Mouse (Mus musculus) skeletal muscle tissue, adult 2 months (tissue): Measurements from ENCODE around the gene Parp9.
"Not testable (repeated sequence)": the region's sequence is repeated elsewhere in the genome, so short reads cannot be mapped to it uniquely, and the experiment has no call there.

Source experiments
- DNase-seq: peaks from one replicate; pipeline ENCODE4 v3.0.0-alpha.2; 2012; ENCODE audit warnings: low read depth, low spot score

Parp9 gene

DNA sequence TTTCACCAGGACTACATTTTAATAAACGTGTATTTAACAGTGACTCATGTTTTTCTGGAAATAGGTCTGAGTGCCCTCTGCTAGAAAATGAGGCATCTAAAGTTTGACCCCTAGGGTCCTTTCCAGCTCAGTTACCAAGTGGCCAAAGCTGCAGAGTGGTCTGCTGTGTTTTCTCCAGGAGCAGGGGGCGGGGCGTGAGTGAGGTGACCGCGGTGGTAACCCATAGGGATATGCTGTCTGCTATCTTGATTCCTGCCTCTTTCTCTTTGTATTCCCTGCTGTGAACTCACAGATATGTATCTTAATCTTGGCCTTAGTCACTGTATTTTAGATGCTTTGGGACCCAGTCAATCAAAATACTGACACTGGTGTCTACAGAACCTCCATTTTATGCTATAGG, 13.9 kb upstream of the Parp9 start:
- no peak for DNase-seq

DNA sequence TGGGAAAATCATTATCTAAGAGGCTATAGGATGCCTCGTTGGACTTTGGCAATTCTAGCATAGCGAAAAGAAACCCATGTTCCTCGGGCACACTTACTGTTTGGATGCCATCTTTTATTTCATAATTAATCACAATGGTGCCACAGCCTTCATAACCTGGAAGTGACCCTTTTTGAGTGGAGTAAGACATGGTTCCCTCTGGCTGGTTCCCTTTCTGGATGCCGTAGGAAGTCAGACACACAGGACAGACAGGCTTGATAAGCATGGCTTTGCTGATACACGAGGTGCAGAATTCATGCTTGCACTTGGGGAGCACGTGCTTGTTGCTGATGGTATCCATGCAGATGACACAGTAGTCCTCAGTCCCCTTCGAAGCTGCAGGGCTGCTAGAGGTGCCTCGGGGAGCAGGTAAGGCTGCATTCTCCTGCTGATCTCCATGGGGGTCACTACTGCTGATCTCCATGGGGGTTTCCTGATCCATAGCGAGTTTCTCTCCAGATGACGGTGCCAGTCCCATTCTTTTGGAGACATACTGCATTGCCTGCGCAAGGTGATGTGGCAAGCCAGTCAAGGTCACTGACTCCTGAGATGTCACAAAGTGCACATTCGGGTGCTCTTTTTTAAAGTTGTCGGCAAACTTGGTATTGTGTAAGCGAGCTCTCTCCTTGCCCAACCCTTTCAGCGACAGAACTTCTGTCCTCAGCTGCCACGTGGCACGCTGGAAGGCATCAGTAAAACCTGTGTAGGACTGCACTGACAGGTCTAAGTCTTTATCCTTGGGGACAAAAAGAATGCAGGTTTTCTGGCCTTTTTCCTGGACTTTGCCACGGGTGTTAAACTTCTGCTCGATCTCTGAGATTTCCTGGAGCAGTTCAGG, 5.9 kb upstream of the Parp9 start:
- no peak for DNase-seq

DNA sequence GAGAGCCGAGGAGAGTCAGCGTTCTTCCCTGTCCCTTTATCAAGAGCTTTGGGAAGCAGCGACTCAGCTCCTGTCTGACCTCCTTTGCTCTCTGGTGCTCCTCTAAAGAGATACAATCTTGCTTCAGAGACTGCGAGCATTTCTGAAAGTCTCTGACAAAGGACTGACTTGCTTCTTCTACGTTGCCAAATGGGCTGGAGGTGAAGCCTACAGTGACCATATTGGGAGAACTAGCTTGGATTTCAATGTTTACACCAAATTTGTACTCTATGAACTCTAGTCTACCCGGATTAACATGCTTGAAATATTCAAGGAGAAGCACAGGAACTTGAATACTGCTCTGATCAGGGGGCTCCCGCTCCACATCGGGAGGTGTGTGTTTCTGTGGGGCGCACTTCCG, 5.1 kb upstream of the Parp9 start:
- no peak for DNase-seq

DNA sequence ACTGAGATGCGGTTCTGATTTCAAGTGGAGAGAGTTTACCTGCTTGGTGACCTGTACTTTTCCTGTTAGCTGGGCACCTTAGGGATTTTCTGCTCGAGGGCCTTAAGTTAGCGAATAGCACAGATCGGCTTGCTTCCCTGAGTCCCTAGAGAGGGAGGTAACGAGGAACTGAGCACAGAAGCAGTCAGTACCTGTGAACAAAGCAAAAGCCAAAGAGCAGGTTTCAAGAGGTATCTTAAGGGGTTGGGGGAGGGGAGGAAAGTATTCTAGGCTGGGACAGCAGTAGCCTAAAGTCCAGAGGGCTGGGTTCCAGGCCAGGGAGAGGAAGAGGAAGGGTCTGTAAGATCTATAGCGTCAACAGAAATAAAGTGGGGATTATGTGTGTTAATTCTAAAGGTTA, 991 bp downstream of the Parp9 start:
- peak; percentile 9 for DNase-seq

DNA sequence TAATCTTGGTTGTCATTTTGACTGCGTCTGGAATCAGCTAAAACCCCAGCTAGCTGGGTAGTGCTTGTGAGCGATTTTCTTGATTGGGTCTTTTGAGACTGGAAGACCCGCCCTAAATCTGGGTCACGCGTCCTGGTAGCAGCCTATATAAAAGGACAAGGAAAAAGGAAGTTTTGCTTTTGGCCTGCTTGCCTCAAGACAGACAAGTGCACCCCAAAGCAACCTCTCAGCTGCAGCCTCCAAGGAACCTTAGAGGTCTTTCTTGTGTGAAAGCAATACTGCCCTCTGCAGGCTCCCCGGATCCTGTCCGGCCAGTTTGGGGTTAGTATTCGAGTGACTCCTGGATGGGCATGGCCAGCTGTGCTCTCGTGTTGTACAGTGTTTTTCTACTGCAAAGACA, 1.4 kb downstream of the Parp9 start:
- peak; percentile 86 for DNase-seq

DNA sequence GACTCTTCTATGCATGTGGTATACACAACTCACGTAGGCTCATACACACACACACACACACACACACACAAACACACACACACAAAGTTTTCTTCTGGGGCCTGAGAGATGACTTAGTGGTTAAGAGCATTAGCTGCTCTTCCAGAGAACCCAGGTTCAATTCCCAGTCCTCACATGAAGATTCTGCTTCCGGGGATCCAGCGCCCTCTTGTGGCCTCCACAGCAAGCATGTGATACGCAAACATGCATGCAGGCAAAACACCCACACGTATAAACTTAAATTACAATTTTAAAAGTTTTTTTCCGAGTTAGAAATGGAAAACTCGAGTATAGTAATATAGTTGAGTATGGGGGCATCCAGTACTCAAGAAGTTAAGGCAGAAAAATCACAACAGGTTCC, 3.1 kb downstream of the Parp9 start:
- no peak for DNase-seq

DNA sequence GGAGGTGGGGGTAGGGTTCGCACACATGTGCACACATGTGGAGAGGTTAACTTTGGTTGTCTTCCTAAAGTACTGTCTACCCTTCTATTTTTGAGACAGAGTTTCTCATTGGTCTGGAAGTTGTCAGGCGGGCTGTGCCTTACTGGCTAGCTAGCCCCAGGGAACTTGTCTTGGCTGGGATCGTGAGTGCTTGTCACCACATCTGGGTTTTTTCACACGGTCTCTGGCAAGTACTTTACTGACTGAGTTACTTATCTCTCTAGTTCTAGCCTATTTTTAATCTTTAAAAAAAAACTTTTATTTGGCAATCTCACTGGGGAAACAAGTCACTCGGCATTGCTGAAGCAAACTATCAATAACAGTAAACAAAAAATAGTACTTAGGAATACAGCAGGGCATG, 11.0 kb downstream of the Parp9 start:
- DNase-seq, result peak; percentile 53

DNA sequence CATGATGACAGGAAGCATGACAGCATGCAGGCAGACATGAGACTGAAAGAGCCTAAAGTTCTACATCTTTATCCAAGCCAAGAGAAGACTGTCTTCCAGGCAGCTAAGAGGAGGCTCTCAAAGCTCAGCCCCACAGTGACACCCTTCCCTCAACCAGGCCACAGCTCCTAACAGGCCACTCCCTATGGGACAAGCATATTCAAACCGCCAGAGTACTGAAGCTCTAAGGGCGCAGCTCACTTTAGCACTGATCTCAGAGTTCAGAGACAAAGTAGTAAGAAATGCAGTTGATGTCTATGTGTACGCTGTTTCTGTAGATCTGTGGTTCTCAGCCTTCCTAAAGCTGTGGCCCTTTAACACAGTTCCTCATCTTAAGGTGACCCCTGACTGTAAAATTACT, 12.9 kb downstream of the Parp9 start:
- no peak for DNase-seq

DNA sequence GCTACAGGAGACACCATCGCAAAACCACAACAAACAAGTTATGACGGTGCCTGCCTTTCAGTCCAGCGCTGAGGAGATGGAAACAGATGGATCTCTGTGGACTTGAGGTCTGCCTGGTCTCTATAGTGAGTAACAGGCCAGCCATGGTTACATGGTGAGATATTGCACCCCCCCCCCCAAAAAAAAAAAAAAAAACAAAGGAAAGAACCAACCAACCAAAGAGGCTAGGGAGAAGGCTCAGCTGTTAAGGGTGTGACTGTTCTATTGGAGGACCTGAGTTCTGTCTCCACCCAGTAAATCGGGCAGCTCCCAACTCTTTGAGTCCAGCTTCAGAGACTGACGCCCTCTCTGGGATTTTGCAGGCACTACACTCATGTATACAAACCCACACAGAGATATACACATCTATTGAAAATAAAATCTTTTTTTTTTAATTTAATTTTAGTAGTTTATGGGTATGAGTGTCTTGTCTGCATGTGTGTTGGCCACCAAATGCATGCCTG, 14.4 kb downstream of the Parp9 start:
- no peak for DNase-seq

DNA sequence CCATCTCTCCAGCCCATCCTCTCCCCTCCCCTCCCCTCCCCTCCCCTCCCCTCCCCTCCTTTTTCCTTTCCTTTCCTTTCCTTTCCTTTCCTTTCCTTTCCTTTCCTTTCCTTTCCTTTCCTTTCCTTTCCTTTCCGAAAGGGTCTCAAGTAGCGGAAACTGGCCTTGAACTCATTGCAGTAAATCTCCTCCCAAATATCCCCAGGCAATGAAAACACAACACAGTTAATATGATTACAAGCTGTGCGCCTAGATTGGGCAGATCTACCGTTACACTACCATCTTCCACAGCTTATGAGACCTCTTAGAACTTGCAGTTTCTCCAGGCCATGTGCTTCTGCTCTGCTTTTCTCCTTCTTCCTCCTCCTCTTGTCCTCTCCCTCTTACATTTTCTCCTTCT, 27.7 kb downstream of the Parp9 start:
- not testable (repeated sequence) for DNase-seq

DNA sequence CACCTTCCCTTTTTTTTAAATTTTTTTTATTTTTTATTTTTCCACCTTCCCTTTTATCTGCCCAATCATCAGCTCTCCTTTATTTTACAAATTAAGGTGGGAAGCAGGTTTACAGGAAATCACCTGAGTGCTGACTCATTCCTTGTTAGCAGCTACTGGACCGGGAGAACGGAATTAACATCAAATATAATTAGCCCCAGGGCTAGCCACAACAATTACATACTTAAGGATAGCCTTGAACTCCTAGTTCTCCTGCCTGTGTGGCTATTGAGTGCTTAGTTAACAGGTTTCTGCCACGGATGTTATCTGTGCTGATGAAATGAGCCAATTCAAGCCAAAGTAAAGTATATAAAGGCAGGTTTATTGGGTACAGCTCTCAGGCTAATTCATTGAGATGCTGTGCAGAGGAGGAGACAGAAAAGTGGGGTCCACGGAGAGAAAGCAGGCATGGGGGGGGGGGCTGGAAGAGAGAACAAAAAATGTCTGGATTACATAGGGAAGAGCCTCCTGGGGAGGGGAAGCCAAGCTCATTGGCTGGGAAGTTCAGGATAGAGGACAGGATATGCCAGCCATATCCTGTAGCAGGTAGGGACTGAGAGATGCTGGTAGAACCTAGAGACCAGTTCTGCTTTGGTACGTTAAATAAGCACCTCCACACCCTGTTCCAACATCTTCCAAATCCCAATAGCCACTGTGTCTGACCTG, 28.3 kb downstream of the Parp9 start:
- no peak for DNase-seq

DNA sequence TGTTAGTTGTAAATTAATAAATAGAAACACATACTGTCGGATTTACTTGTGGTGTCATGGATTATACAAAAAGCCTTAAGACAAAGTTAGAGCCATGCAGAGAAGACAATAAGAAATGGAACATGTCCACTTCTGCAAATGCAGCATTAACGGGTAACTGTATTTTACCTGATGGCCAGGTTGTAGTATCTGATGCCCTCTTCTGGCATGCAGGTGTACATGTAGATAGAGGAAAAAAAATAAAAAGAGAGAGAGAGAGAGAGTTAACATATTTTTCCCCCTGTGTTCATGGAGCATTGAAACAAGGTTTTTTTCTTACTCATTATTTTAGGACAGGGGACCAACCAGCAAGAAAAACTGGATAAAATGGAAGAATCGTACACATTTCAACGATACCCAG, 29.0 kb downstream of the Parp9 start:
- no peak for DNase-seq

DNA sequence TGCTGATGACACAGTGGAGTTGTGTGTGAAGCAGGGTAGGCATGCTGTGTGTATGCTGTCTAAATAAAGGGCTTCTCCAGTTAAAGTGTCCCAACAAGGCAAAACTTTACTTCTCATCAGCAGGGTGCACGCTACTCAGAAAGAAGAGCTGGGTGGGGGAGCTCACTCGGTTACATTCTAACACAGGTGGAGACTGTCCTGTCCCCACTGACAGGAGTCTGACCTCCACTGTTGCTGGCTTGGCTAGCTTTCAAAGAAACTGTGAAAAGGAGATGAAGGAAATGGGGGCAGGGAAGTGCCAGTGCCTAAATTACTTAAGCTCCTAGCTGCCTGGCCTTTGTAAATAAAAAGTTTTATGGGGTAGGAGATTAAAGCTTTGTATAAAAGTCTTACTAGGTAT, 29.9 kb downstream of the Parp9 start:
- no peak for DNase-seq

DNA sequence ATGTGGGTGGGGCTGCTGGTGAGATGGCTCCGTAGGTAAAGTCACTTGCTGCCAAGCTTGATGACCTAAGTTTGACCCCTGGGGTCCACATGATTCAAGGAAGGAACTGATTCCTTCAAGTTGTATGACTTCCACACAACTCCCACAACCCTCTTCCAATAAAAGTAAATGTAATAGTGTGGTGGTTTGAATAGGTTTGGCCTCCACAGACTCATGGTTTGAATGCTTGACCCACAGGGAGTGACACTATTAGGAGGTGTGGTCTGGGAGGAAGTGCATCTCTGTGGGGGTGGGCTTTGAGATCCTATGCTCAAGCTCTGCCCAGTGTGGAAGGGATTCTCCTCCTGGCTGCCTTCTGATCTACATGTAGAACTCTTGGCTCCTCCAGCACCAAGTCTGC, 35.8 kb downstream of the Parp9 start:
- no peak for DNase-seq

DNA sequence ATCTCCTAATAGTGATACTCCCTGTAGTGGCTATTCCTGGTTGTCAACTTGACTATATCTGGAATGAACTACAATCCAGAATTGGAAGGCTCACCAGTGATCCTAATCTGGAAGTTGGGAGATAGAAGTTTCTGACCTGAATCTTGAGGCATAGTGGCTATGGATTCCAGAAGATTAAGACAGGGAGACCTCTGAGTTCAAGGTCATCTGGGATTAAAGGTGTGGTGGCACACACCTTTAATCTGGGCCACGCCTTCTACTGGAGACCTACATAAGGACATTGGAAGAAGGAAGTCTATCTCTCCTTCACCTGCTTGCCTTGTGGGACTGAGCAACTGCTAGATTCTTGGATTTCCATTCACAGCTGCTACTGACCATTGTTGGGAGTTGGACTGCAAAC, 40.2 kb downstream of the Parp9 start, which contains the start of gene Kpna1:
Gene Kpna1, plus strand, starts transcription at position 301 of the 400 bp plus-strand sequence.
- DNase-seq, result not testable (repeated sequence)

DNA sequence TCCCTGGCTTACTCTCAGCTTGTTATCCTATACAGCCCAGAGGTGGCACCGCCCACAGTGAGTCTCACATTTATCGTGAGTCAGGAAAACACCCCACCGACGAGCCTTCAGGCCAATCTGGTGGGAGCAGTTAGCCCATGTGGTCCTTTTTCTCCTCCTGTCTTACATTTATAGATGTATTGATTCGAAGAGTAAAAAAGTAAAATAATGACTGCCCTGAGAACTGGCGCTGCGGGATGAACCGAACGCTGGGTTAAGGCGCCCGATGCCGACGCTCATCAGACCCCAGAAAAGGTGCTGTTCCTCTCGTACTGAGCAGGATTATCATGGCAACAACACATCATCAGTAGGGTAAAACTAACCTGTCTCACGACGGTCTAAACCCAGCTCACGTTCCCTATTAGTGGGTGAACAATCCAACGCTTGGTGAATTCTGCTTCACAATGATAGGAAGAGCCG, 43.1 kb downstream of the Parp9 start:
- DNase-seq, result peak; percentile 100

DNA sequence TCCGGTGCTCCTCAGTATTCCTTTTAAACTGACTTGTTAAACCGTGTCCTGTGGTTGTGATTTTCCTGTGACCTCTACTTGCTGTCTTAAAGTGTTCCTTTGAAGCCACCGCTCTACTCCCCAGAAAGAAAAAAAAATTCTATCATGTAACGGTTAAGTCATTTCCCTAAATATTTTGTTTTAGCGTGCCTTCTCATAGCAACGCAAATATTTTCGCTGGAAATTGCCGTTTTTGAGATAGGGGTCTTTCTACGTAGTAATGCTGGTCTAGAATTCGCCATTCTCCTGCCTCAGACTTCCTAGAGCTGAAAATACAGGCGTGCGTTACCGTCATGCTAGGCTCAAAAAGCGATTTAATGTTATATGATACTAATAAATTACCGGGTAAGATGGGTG, 44.2 kb downstream of the Parp9 start:
- no peak for DNase-seq

DNA sequence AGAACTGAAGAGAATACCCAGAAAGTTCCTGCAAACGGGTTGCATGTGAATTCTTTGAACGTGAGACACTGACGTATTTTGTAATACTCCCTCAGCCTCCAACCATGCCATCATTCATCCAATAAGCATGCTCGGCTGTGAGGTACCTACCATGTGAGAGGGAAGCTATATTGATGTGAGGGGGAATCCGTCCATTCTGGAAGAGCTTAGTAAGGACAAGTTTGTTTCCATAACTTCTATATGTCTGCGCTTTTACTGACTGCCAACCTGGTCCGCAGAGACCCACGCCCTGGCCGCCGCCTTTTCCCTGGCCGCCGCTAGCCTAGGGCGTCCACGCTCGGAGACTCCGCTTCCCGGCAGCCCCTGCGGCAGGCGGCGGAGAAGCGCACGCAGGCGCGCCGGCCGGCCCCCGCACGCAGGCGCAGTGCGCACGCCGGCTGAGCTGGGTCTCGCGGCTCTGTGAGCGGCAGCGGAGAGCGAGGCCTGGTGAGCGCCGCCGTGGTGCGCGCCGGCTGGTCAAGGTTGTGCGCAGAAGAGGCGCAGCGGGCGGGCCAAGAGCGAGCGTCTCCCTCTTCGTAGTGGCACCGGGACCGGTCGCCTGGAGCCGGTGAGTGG, 44.7 kb downstream of the Parp9 start:
- peak; percentile 87 for DNase-seq

DNA sequence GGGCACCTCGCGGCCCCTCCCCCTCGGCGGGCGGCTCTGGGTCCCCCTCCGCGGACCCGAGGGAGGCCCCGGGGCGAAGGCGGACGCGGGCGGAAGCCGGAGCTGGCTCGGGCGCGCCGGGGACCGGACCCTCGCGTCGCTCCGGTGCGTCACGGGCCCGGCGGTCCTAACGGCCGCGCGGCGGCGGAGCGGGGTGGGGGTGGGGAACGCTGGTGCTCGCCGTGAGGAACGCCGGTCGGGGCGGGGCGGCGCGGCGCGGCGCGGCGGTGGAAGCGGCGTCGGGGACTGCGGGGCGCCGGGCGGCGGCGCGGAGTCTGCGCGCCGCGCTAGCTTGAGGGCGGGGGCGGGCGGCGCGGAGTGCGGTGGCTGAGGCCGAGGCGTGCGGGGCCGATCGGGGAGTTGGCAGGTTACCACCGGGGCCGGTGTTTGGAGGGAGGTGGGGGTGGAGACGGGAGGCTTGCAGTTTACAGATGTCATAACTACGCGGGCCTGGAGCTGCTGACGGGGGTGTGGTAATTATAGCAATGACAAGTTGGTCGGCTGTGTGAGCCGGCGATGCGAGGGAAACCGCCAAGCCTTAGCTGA, 45.3 kb downstream of the Parp9 start:
- DNase-seq, result peak; percentile 80

DNA sequence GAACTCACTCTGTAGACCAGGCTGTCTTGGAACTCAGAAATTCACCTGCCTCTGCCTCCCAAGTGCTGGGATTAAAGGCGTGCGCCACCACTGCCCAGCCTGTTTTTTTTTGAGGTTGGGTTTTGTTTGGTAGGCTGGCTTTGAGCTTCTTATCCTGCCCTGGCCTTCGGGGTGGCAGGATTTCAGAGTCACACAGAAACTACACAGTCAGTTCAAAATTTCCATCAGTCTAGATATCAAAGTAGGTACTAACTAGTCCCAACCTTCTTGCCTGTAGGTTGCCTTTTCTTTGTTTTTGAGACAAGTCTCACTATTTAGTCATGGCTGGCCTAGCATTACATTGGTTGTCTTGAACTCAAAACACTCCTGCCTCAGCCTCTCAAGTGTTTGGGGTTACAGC, 46.2 kb downstream of the Parp9 start:
- DNase-seq, result no peak

DNA sequence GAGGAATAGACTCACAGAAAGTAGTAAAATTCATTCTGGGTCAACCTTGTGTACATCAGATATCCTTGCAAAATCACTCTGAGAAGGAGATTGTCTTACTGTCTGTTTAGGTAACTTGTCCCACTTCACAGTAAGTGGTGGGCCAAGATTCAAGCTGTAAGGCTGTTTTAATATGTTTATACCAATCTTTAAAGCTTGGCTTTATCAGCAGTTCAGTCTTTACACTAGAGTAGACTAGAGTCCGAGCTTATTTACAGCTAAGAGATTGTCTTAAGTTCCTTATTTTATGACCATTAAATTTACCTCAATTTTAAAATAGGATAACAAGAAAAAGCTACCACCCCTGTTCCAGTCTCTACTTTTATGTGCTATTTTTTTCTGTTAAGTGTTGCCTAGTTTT, 49.7 kb downstream of the Parp9 start:
- no peak for DNase-seq

DNA sequence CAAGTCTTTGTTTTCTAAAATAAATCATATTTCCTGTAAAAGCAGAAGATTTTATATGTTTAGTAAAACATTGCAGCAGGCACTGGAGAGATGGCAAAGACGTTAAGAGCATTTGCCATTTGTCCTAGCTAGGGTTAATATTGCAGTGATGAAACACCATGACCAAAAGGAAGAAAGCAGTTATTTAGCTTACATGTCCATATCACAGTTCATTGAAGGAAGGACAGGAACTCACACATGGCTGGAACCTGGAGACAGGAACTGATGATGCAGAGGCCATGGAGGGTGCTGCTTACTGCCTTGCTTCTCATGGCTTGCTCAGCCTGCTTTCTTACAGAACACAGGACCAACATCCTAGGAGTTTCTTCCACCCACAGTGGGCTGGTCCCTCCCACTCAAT, 54.1 kb downstream of the Parp9 start:
- DNase-seq, result no peak
